25 mouse cellular contexts compared by ENCODE assay signal in the genomic region with DNA sequence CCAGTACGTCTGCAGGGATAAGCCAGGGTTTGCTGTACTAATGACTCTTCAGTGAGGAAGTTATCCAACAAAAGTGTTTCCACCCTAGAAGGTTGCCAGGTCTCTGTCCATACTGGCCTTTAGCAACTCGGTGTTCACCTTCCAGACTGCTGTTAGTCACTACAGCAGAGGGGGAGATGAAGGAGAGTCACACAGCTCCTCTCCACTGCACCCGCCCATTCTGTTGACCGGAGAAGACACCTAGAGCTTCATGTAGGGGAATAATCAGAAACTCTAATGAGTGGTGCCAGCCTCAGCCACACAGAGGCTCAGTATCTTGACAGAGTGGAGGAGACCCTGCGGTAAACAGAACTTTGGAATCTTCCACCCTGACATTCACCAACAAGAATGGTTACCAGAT. TPM values are rescaled to one million over a fixed set of nuclear protein-coding genes. Genes with fewer than 3 reads are reported as not detected.
DNase-seq lines count a peak whose midpoint lies in the region; ATAC-seq and TF ChIP-seq lines count a peak whose summit lies in the region.
"Had no signal": no experiment of that assay in that cellular context is flagged by ENCODE, and none has a peak within 500 bp of the region (broad histone marks: within the 10 kb centered on the region; RNA-seq: fewer than 3 reads in every experiment).

No protein-coding gene starts in this region.

- no peak for TF ChIP-seq EP300 in stomach, postnatal 0 days (optimal IDR thresholded peaks at IDR 0.05)

- H3K36me3 ChIP-seq in kidney, embryonic 15.5 days: no peaks in the 10 kb centered on the region
- H3K36me3 ChIP-seq in kidney, embryonic 14.5 days (ENCODE audit: control insufficient read depth, insufficient read depth, low read length): no peaks in the 10 kb centered on the region
- no peaks in the 10 kb centered on the region for H3K36me3 ChIP-seq in kidney, postnatal 0 days (ENCODE audit: insufficient read depth, low read length)
- H3K36me3 ChIP-seq in stomach, embryonic 16.5 days (ENCODE audit: control insufficient read depth, insufficient read depth, low read length): no peaks in the 10 kb centered on the region
- no peaks in the 10 kb centered on the region for H3K36me3 ChIP-seq in stomach, postnatal 0 days (ENCODE audit: control insufficient read depth, insufficient read depth, low read length)
- H3K36me3 ChIP-seq: embryonic facial prominence, embryonic 13.5 days; embryonic facial prominence, embryonic 15.5 days; forebrain, embryonic 10.5 days; forebrain, embryonic 12.5 days had no signal

- H3K27me3 ChIP-seq in kidney, embryonic 15.5 days: no peaks in the 10 kb centered on the region
- no peaks in the 10 kb centered on the region for H3K27me3 ChIP-seq in kidney, embryonic 14.5 days (ENCODE audit: control insufficient read depth, insufficient read depth, low read length)
- no peaks in the 10 kb centered on the region for H3K27me3 ChIP-seq in kidney, postnatal 0 days (ENCODE audit: insufficient read depth, low read length)
- H3K27me3 ChIP-seq in stomach, embryonic 16.5 days (ENCODE audit: control insufficient read depth, insufficient read depth, low read length): no peaks in the 10 kb centered on the region
- H3K27me3 ChIP-seq in stomach, postnatal 0 days (ENCODE audit: control insufficient read depth, insufficient read depth, low read length): no peaks in the 10 kb centered on the region
- H3K27me3 ChIP-seq: embryonic facial prominence, embryonic 13.5 days; embryonic facial prominence, embryonic 15.5 days; forebrain, embryonic 12.5 days had no signal

- no peak overlapping the region for H3K4me2 ChIP-seq in kidney, embryonic 15.5 days
- no peak overlapping the region for H3K4me2 ChIP-seq in kidney, embryonic 14.5 days (replicated peaks; ENCODE audit: low read depth, low read length)
- no peak overlapping the region for H3K4me2 ChIP-seq in kidney, postnatal 0 days (ENCODE audit: low read length)
- no peak overlapping the region for H3K4me2 ChIP-seq in stomach, embryonic 16.5 days (ENCODE audit: low read depth, low read length)
- H3K4me2 ChIP-seq in stomach, postnatal 0 days (replicated peaks; ENCODE audit: low read depth): no peak overlapping the region
- H3K4me2 ChIP-seq: embryonic facial prominence, embryonic 13.5 days; embryonic facial prominence, embryonic 15.5 days; forebrain, embryonic 12.5 days had no signal

- peak; percentile 81 for DNase-seq in heart, adult 11 months
- DNase-seq in heart, adult 8-10 months (ENCODE audit: low spot score): no peak
- DNase-seq in kidney, postnatal 0 days (ENCODE audit: low spot score): no peak
- DNase-seq in kidney, postnatal 4 days: no peak
- no peak for DNase-seq in stomach, postnatal 0 days (ENCODE audit: low spot score)
- DNase-seq: adrenal gland, adult 2 months; adrenal gland, postnatal 10 days; adrenal gland, postnatal 25 days; cerebellum, adult 11 months; cerebellum, adult 18-20 months; cerebellum, adult 8-10 months; cerebellum, adult 9-11 months; cerebellum, postnatal 14 days; cerebellum, postnatal 36 days; embryo, embryonic 11 days had no signal

- no peak for TF ChIP-seq CTCF in kidney, postnatal 0 days (IDR thresholded peaks at IDR 0.05; ENCODE audit: low read depth)
- TF ChIP-seq CTCF in stomach, postnatal 0 days (IDR thresholded peaks at IDR 0.05; ENCODE audit: low read depth): no peak

- H3K4me3 ChIP-seq in kidney, embryonic 15.5 days (replicated peaks): no peak overlapping the region
- no peak overlapping the region for H3K4me3 ChIP-seq in kidney, embryonic 14.5 days (ENCODE audit: low read length)
- H3K4me3 ChIP-seq in kidney, postnatal 0 days (replicated peaks; ENCODE audit: low read depth, low read length): no peak overlapping the region
- no peak overlapping the region for H3K4me3 ChIP-seq in stomach, embryonic 16.5 days (replicated peaks; ENCODE audit: low read length)
- H3K4me3 ChIP-seq in stomach, postnatal 0 days (ENCODE audit: low read depth, low read length): no peak overlapping the region
- H3K4me3 ChIP-seq: embryonic facial prominence, embryonic 13.5 days; embryonic facial prominence, embryonic 15.5 days; erythroblast, embryonic 14.5 days; forebrain, embryonic 10.5 days; forebrain, embryonic 12.5 days had no signal

- 0 out of 2 replicates have a peak, but pooled peaks cover 11% of the 10 kb centered on the region for H3K4me1 ChIP-seq in kidney, embryonic 15.5 days
- 0 out of 2 replicates have a peak, but pooled peaks cover 4% of the 10 kb centered on the region for H3K4me1 ChIP-seq in kidney, embryonic 14.5 days (ENCODE audit: control insufficient read depth, insufficient read depth, low read length)
- H3K4me1 ChIP-seq in kidney, postnatal 0 days (replicated peaks; ENCODE audit: insufficient read depth, low read length): 0 out of 2 replicates have a peak, but pooled peaks cover 4% of the 10 kb centered on the region
- peaks cover 11% of the 10 kb centered on the region; the same call in 1 of the 2 replicates for H3K4me1 ChIP-seq in stomach, embryonic 16.5 days (ENCODE audit: control insufficient read depth, insufficient read depth, low read length)
- no peaks in the 10 kb centered on the region for H3K4me1 ChIP-seq in stomach, postnatal 0 days (replicated peaks; ENCODE audit: control insufficient read depth, insufficient read depth)
- H3K4me1 ChIP-seq: embryonic facial prominence, embryonic 13.5 days; forebrain, embryonic 12.5 days had no signal

- no peaks in the 10 kb centered on the region for H3K9me3 ChIP-seq in kidney, embryonic 15.5 days (replicated peaks)
- H3K9me3 ChIP-seq in kidney, embryonic 14.5 days (ENCODE audit: control insufficient read depth, low read length): no peaks in the 10 kb centered on the region
- H3K9me3 ChIP-seq in kidney, postnatal 0 days (replicated peaks; ENCODE audit: low read length): no peaks in the 10 kb centered on the region
- H3K9me3 ChIP-seq in stomach, embryonic 16.5 days (replicated peaks; ENCODE audit: control insufficient read depth, low read length): no peaks in the 10 kb centered on the region
- no peaks in the 10 kb centered on the region for H3K9me3 ChIP-seq in stomach, postnatal 0 days (ENCODE audit: control insufficient read depth, low read length)
- H3K9me3 ChIP-seq: embryonic facial prominence, embryonic 13.5 days; embryonic facial prominence, embryonic 15.5 days; forebrain, embryonic 10.5 days; forebrain, embryonic 12.5 days had no signal

- 0 out of 2 replicates have a peak overlapping the region, but pooled peaks have one; percentile 5 for H3K27ac ChIP-seq in kidney, embryonic 15.5 days
- no peak overlapping the region for H3K27ac ChIP-seq in kidney, embryonic 14.5 days (ENCODE audit: low read depth, low read length)
- H3K27ac ChIP-seq in kidney, postnatal 0 days: peak overlapping the region; percentile 31; the same call in 1 of the 2 replicates
- H3K27ac ChIP-seq in stomach, embryonic 16.5 days (ENCODE audit: low read length): peak overlapping the region; percentile 76; the same call in 1 of the 2 replicates
- no peak overlapping the region for H3K27ac ChIP-seq in stomach, postnatal 0 days (replicated peaks)
- H3K27ac ChIP-seq: embryonic facial prominence, embryonic 13.5 days; embryonic facial prominence, embryonic 15.5 days; forebrain, embryonic 10.5 days; forebrain, embryonic 12.5 days had no signal

- no peak overlapping the region for H3K9ac ChIP-seq in kidney, embryonic 15.5 days
- H3K9ac ChIP-seq in kidney, embryonic 14.5 days (ENCODE audit: low read depth, low read length): no peak overlapping the region
- H3K9ac ChIP-seq in kidney, postnatal 0 days (ENCODE audit: low read depth, low read length): no peak overlapping the region
- no peak overlapping the region for H3K9ac ChIP-seq in stomach, embryonic 16.5 days (ENCODE audit: low read length)
- H3K9ac ChIP-seq in stomach, postnatal 0 days (ENCODE audit: low read length): no peak overlapping the region
- H3K9ac ChIP-seq: embryonic facial prominence, embryonic 13.5 days; embryonic facial prominence, embryonic 15.5 days; forebrain, embryonic 12.5 days had no signal

- WGBS in kidney, embryonic 15.5 days: 81% methylated on average over 5 of the region's 5 CpGs
- WGBS in kidney, embryonic 14.5 days: 86% methylated on average over 5 of the region's 5 CpGs
- 75% methylated on average over 5 of the region's 5 CpGs for WGBS in kidney, postnatal 0 days
- WGBS in stomach, embryonic 16.5 days: 74% methylated on average over 5 of the region's 5 CpGs
- WGBS in stomach, postnatal 0 days: 70% methylated on average over 5 of the region's 5 CpGs

- ATAC-seq in kidney, embryonic 15.5 days (replicated peaks; ENCODE audit: low FRiP score): no peak
- ATAC-seq in kidney, embryonic 14.5 days (ENCODE audit: low FRiP score, low TSS enrichment): no peak
- ATAC-seq in kidney, postnatal 0 days (replicated peaks; ENCODE audit: low FRiP score, low read depth): no peak
- no peak for ATAC-seq in stomach, embryonic 16.5 days (ENCODE audit: insufficient read depth, low FRiP score)
- no peak for ATAC-seq in stomach, postnatal 0 days (ENCODE audit: low FRiP score, low TSS enrichment)
- ATAC-seq: forebrain, embryonic 14.5 days had no signal

RNA-seq across cellular contexts. Expression of a gene that starts 28.4 kb away (rescaled TPM):
- 10 to 100 TPM; 29.9 to 58.5 (median 52.4) TPM for total RNA-seq in heart, adult 8-10 months (2022)
- 21.9 and 24.0 TPM in 2 replicates for polyA plus RNA-seq in kidney, embryonic 15.5 days (2015; fragmentation: Nextera tagmentation; extraction: Ambion mirVana)
- polyA plus RNA-seq in kidney, embryonic 14.5 days (2014; fragmentation: Nextera tagmentation; extraction: Ambion mirVana): 16.3 and 21.8 TPM in 2 replicates
- polyA plus RNA-seq in kidney, postnatal 0 days (2015; fragmentation: Nextera tagmentation; extraction: Ambion mirVana): 46.5 and 51.7 TPM in 2 replicates
- 34.0 and 38.3 TPM in 2 replicates for polyA plus RNA-seq in stomach, embryonic 16.5 days (2015; fragmentation: Nextera tagmentation; extraction: Ambion mirVana)
- polyA plus RNA-seq in stomach, postnatal 0 days (2015; fragmentation: Nextera tagmentation; extraction: Ambion mirVana): 25.0 and 28.6 TPM in 2 replicates
- total RNA-seq: common myeloid progenitor, adult 5-6 weeks had no signal
- polyA plus RNA-seq: erythroblast, embryonic 14.5 days had no signal

Comparison
In these comparisons a context has a peak if more than half of its experiments do, and no peak if none do; other contexts are left out.
1. H3K27ac ChIP-seq: peak in kidney, embryonic 15.5 days (single experiment), kidney, postnatal 0 days (single experiment) and stomach, embryonic 16.5 days (single experiment); none in kidney, embryonic 14.5 days (single experiment) and stomach, postnatal 0 days (single experiment).